Mouse (Mus musculus): ENCODE data around the gene Pemt. TPM values are rescaled to one million over a fixed set of nuclear protein-coding genes. Genes with fewer than 3 reads are reported as not detected.

Gene Pemt
- total and polyA plus RNA-seq, 3 experiments = 6.9 to 10.5 (median 7.8) TPM

DNA sequence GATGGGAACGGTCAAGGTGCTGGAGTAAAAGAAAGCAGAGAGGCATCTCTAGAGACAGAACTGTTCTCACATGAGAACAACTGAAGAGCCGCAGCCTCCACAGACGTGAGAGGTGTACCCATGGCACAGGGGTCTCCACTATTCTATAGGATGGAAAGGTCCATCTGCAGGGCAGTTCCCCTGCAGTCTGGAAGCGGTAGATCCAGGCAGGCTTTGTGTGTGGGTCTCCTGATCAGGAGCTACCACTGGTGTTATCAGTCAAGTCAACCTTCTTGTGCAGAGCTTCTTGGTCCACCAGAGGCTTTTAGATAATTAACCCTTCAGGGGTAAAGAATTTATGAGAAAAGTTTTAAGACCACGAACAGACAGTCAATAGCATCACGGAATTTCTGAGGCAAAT lies 10.2 kb upstream of the Pemt start:
- no peak overlapping the region for H3K4me3 ChIP-seq (replicated peaks in 1 of 3; ENCODE audit: low read depth in 2 of 3, low read length in 2 of 3, poor library complexity in 1 of 3)
- TF ChIP-seq JUND (conservative IDR thresholded peaks at IDR 0.05; ENCODE audit: low read depth, low read length) (no peak), MAFK (IDR thresholded peaks at IDR 0.05; ENCODE audit: insufficient replicate concordance, low read length) (no peak)
- peaks cover 54% of the 10 kb centered on the region for H3K27me3 ChIP-seq (replicated peaks)
- peaks cover 2 to 4% of the 10 kb centered on the region in 2 experiments; a peak in 3 of 4 replicates for H3K4me1 ChIP-seq (ENCODE audit: control insufficient read depth in 1 of 2, insufficient read depth in 2 of 2)
- H3K4me2 ChIP-seq (ENCODE audit: insufficient read depth, low read depth, poor library complexity, severe bottlenecking) = no peak overlapping the region
- H3K9ac ChIP-seq (ENCODE audit: insufficient read depth, low read depth) = no peak overlapping the region
- dilution Hi-C loops (cut with MboI; ENCODE audit: extremely low pct_ligation_motif_present, extremely low pct_unique_long_range_greater_than_20kb, low sequenced_read_pairs) (no loop called here), in situ Hi-C loops (cut with MboI; ENCODE audit: low pct_ligation_motif_present, low pct_unique_long_range_greater_than_20kb, low sequenced_read_pairs) (no loop called here)
- no peaks in the 10 kb centered on the region for H3K36me3 ChIP-seq (replicated peaks in 1 of 2; ENCODE audit: control insufficient read depth in 1 of 2, insufficient read depth in 1 of 2, low read length in 1 of 2)
- H3K79me2 ChIP-seq (replicated peaks; ENCODE audit: control insufficient read depth, extremely low read depth, insufficient read depth, poor library complexity, severe bottlenecking) = no peaks in the 10 kb centered on the region
- H3K27ac ChIP-seq (ENCODE audit: insufficient read depth, low read depth) = no peak overlapping the region
- no peak for DNase-seq (ENCODE audit: extremely low read depth)
- H3K9me3 ChIP-seq (replicated peaks; ENCODE audit: low read length) = no peaks in the 10 kb centered on the region

DNA sequence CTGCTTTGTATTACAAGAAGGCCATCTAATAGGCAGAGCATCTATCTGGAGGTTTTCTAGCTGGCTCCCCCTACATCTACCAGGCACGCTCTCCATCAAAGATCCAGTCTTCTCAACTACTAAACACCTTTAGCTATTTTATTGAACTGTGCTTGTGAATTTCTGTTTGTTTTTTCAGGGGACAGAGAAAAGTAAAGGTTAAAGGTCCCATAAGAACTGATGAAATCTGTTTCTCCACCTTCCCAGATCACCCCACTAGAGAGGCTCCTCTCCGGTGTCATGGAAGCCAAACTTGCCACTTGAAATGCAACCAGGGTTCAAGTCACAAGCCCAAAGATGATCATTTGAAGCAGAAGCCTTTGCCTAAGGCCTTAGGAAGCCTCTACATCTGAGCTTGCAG lies 2.6 kb upstream of the Pemt start:
- in situ Hi-C loops (cut with MboI; ENCODE audit: low pct_ligation_motif_present, low pct_unique_long_range_greater_than_20kb, low sequenced_read_pairs) = no loop called here
- Histone ChIP-seq H3K4me2 (ENCODE audit: insufficient read depth, low read depth, poor library complexity, severe bottlenecking) (no peak overlapping the region), H3K27me3 (replicated peaks) (peaks cover 34% of the 10 kb centered on the region), H3K9me3 (replicated peaks; ENCODE audit: low read length) (peaks cover 13% of the 10 kb centered on the region), H3K79me2 (replicated peaks; ENCODE audit: control insufficient read depth, extremely low read depth, insufficient read depth, poor library complexity, severe bottlenecking) (no peaks in the 10 kb centered on the region), H3K9ac (ENCODE audit: insufficient read depth, low read depth) (no peak overlapping the region), H3K4me1 (ENCODE audit: control insufficient read depth in 1 of 2, insufficient read depth in 2 of 2) (peaks cover 4 to 14% of the 10 kb centered on the region in 2 experiments), H3K36me3 (replicated peaks in 1 of 2; ENCODE audit: control insufficient read depth in 1 of 2, insufficient read depth in 1 of 2, low read length in 1 of 2) (no peaks in the 10 kb centered on the region), H3K4me3 (replicated peaks in 1 of 3; ENCODE audit: low read depth in 2 of 3, low read length in 2 of 3, poor library complexity in 1 of 3) (no peak overlapping the region), H3K27ac (ENCODE audit: insufficient read depth, low read depth) (no peak overlapping the region)
- no peak for DNase-seq (ENCODE audit: extremely low read depth)
- dilution Hi-C loops (cut with MboI; ENCODE audit: extremely low pct_ligation_motif_present, extremely low pct_unique_long_range_greater_than_20kb, low sequenced_read_pairs) = no loop called here
- TF ChIP-seq USF1 (IDR thresholded peaks at IDR 0.05; ENCODE audit: low read depth, low read length) = no peak
- no peak for TF ChIP-seq BHLHE40 (IDR thresholded peaks at IDR 0.05; ENCODE audit: low read depth, low read length)

DNA sequence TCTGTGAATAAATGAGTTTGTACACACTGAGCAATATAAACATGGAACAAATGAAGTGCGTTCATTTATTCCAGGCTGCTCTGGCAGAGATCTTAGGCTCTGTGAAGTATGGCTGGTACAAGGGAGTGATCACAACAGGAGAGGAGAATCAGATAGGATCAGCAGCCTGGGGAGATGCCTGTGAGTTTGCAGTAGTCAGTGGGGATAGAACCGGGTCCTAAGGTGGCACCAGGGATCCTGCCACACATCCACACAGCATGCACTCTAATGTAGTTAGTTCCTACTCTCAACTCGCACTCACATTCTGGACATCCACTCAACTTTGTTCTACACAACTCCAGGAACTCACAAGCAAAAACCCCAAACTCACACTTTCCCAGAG lies 622 bp downstream of the Pemt start:
- Histone ChIP-seq H3K9ac (ENCODE audit: insufficient read depth, low read depth) (peak overlapping the region; percentile 46), H3K4me3 (replicated peaks in 1 of 3; ENCODE audit: low read depth in 2 of 3, low read length in 2 of 3, poor library complexity in 1 of 3) (peak overlapping the region; percentile 60 to 69 (median 60)), H3K79me2 (replicated peaks; ENCODE audit: control insufficient read depth, extremely low read depth, insufficient read depth, poor library complexity, severe bottlenecking) (no peaks in the 10 kb centered on the region), H3K9me3 (replicated peaks; ENCODE audit: low read length) (peaks cover 13% of the 10 kb centered on the region), H3K4me1 (ENCODE audit: control insufficient read depth in 1 of 2, insufficient read depth in 2 of 2) (peaks cover 4 to 14% of the 10 kb centered on the region in 2 experiments), H3K27ac (ENCODE audit: insufficient read depth, low read depth) (no peak overlapping the region), H3K36me3 (replicated peaks in 1 of 2; ENCODE audit: control insufficient read depth in 1 of 2, insufficient read depth in 1 of 2, low read length in 1 of 2) (no peaks in the 10 kb centered on the region), H3K4me2 (ENCODE audit: insufficient read depth, low read depth, poor library complexity, severe bottlenecking) (peak overlapping the region; percentile 56), H3K27me3 (replicated peaks) (peaks cover 21% of the 10 kb centered on the region)
- in situ Hi-C loops (cut with MboI; ENCODE audit: low pct_ligation_motif_present, low pct_unique_long_range_greater_than_20kb, low sequenced_read_pairs) = no loop called here
- dilution Hi-C loops (cut with MboI; ENCODE audit: extremely low pct_ligation_motif_present, extremely low pct_unique_long_range_greater_than_20kb, low sequenced_read_pairs) = no loop called here
- no peak for DNase-seq (ENCODE audit: extremely low read depth)
- TF ChIP-seq BHLHE40 (IDR thresholded peaks at IDR 0.05; ENCODE audit: low read depth, low read length) = no peak

DNA sequence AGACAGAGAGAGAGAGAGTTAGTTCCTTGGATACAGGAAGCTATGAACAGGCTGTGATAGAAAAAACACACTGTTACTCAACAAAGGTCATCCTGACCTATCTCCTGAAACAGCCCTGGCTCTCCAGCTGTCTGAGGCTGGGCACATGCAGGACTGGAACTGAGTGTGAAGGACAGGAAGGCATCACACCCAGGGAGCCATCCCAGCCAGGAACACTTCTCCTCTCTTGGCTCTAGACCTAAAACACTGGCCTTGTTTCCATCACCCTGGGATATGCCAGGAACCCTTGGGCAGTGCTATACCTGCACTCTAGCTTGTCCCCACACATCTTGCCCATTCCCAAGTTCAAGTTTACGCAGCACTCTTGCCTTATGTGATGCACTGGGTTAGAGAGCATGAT lies 1.5 kb downstream of the Pemt start:
- in situ Hi-C loops (cut with MboI; ENCODE audit: low pct_ligation_motif_present, low pct_unique_long_range_greater_than_20kb, low sequenced_read_pairs) (no loop called here), dilution Hi-C loops (cut with MboI; ENCODE audit: extremely low pct_ligation_motif_present, extremely low pct_unique_long_range_greater_than_20kb, low sequenced_read_pairs) (no loop called here)
- H3K4me3 ChIP-seq (replicated peaks in 1 of 3; ENCODE audit: low read depth in 2 of 3, low read length in 2 of 3, poor library complexity in 1 of 3) = no peak overlapping the region
- no peaks in the 10 kb centered on the region for H3K36me3 ChIP-seq (replicated peaks in 1 of 2; ENCODE audit: control insufficient read depth in 1 of 2, insufficient read depth in 1 of 2, low read length in 1 of 2)
- TF ChIP-seq CTCF (conservative IDR thresholded peaks at IDR 0.05 in 1 of 2, IDR thresholded peaks at IDR 0.05 in 1 of 2; ENCODE audit: low read depth in 2 of 2, low read length in 2 of 2) (no peak), CHD2 (IDR thresholded peaks at IDR 0.05; ENCODE audit: low read length) (no peak), USF1 (IDR thresholded peaks at IDR 0.05; ENCODE audit: low read depth, low read length) (no peak), SIN3A (IDR thresholded peaks at IDR 0.05; ENCODE audit: low read length) (no peak), EP300 (IDR thresholded peaks at IDR 0.05; ENCODE audit: low read length) (no peak), ZC3H11A (IDR thresholded peaks at IDR 0.05; ENCODE audit: low read depth, low read length) (no peak), MAX (IDR thresholded peaks at IDR 0.05; ENCODE audit: low read length) (no peak), ELF1 (IDR thresholded peaks at IDR 0.05; ENCODE audit: low read depth, low read length) (no peak), POLR2A (IDR thresholded peaks at IDR 0.05; ENCODE audit: low read depth, low read length) (no peak), POLR2AphosphoS2 (IDR thresholded peaks at IDR 0.05; ENCODE audit: low read depth, low read length) (no peak), TCF12 (IDR thresholded peaks at IDR 0.05; ENCODE audit: low read depth, low read length) (no peak), UBTF (IDR thresholded peaks at IDR 0.05; ENCODE audit: low read depth, low read length) (no peak), TBP (conservative IDR thresholded peaks at IDR 0.05; ENCODE audit: low read depth, low read length) (no peak)
- peaks cover 7% of the 10 kb centered on the region for H3K9me3 ChIP-seq (replicated peaks; ENCODE audit: low read length)
- H3K27me3 ChIP-seq (replicated peaks) = peaks cover 14% of the 10 kb centered on the region
- no peak overlapping the region for H3K4me2 ChIP-seq (ENCODE audit: insufficient read depth, low read depth, poor library complexity, severe bottlenecking)
- H3K27ac ChIP-seq (ENCODE audit: insufficient read depth, low read depth) = no peak overlapping the region
- H3K79me2 ChIP-seq (replicated peaks; ENCODE audit: control insufficient read depth, extremely low read depth, insufficient read depth, poor library complexity, severe bottlenecking) = no peaks in the 10 kb centered on the region
- no peak for DNase-seq (ENCODE audit: extremely low read depth)
- H3K4me1 ChIP-seq (ENCODE audit: control insufficient read depth in 1 of 2, insufficient read depth in 2 of 2) = peaks cover 4 to 14% of the 10 kb centered on the region in 2 experiments
- H3K9ac ChIP-seq (ENCODE audit: insufficient read depth, low read depth) = no peak overlapping the region

Measured in CH12.LX (cell line).